Mouse (Mus musculus): Measurements from ENCODE around the gene Rtn4ip1. TPM values are rescaled to one million over a fixed set of nuclear protein-coding genes. Genes with fewer than 3 reads are reported as not detected.

Rtn4ip1 gene
- polyA plus RNA-seq, 1 experiment: 7.9 TPM

DNA sequence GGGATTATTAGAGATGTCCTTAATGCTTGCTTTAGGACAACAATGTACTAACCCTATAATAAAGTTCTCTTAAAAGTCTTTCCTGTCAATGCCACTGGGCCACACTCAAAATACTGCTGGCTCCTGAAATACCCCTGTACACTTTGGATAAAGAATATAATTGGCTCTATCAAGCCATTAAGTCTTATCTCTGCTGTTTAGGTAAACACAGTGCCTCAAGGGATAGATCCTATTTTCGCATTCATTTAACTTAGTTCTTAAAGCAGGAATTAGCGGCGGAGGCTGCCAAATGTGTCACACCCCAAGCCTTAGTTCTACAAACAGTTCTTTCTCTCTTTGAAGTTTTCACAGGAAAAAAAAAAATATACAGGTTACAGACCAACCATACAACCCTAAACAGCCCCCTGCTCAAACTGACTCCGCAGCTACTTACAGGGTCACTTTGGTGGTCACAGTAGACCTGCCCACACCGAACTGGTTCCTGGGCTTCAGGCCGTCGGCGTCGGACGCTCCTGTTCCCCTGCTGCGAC lies 101.5 kb downstream of the Rtn4ip1 start:
- Histone ChIP-seq H3K79me3 (ENCODE audit: low read depth) (peaks cover 32% of the 10 kb centered on the region), H3K27me3 (ENCODE audit: control insufficient read depth, insufficient read depth, insufficient read length) (no peaks in the 10 kb centered on the region), H3K4me3 (ENCODE audit: insufficient read depth, poor library complexity, severe bottlenecking) (peak overlapping the region; percentile 68), H3ac (ENCODE audit: control insufficient read depth, insufficient read length, low read depth) (peak overlapping the region; percentile 92), H3K79me2 (ENCODE audit: control insufficient read depth, insufficient read depth) (peaks cover 56% of the 10 kb centered on the region), H3K36me3 (ENCODE audit: control insufficient read depth, insufficient read depth) (peaks cover under 1% of the 10 kb centered on the region)
- TF ChIP-seq MYOD1 (IDR thresholded peaks at IDR 0.05; ENCODE audit: control insufficient read depth, insufficient read length, low read depth) (no peak), CTCF (IDR thresholded peaks at IDR 0.05; ENCODE audit: control insufficient read depth, insufficient read depth, insufficient read length) (no peak)

DNA sequence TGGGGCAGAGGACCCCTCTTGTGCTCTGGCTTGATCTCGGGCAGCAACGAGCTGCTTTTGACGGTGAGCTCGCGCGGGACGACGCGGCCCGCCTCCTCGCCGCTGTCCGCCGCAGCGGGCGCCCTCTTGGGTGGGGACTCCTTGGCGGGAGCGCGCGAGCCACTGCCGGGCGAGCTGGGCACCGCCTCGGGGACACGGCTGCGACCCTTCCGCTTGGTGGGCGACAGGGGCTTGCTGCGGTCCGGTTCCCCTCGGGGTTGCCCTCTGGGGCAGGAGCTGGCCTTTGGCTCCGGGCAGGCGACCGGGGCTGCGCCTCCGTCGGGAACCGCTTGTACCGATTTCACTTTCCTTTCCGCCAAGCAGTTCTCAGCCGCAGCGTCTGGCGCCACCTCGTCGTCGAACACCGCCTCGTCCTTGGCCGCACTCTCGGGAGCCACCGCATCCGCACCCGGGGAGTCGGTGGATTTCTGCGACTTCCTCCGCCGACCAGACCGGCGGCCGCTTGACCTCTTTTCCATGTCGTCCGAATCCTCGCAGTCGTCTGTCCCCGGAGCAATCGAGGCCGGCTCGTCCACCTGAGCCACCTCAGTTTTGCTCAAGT lies 102.0 kb downstream of the Rtn4ip1 start:
- H3K27me3 ChIP-seq (ENCODE audit: control insufficient read depth, insufficient read depth, insufficient read length): no peaks in the 10 kb centered on the region
- H3K79me3 ChIP-seq (ENCODE audit: low read depth): peaks cover 32% of the 10 kb centered on the region
- TF ChIP-seq CTCF (IDR thresholded peaks at IDR 0.05; ENCODE audit: control insufficient read depth, insufficient read depth, insufficient read length) (peak; percentile 48), USF1 (IDR thresholded peaks at IDR 0.05; ENCODE audit: low read depth) (no peak)
- H3ac ChIP-seq (ENCODE audit: control insufficient read depth, insufficient read length, low read depth): peak overlapping the region; percentile 92
- peaks cover 53% of the 10 kb centered on the region for H3K79me2 ChIP-seq (ENCODE audit: control insufficient read depth, insufficient read depth)
- H3K36me3 ChIP-seq (ENCODE audit: control insufficient read depth, insufficient read depth): no peaks in the 10 kb centered on the region
- H3K4me3 ChIP-seq (ENCODE audit: insufficient read depth, poor library complexity, severe bottlenecking): peak overlapping the region; percentile 68

DNA sequence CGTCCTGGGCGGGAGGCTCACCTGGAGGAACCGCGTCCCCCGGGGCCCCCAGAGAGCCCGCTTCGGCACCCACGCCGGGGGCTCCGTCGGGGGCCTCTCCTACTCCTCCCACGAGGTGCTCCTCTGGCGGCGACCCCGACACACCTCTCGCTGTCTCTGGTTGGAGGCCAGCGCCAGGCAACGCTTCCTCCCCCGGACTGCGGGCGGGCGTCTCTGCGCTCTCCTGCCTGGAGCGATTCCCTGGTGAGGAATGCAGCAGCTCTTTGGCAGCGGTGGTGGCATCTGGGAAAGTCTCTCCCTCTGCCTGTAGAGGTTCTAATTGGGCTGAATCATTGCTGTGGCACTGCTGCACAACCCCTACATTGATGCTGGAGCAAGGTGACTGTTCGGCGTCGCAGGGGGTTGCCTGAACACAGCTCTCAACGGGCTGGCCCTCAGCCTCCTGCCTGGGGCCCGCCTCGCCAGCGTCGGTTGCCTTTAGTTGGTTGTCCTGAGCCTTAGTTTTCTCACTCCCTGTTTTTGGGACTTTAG lies 102.7 kb downstream of the Rtn4ip1 start:
- Histone ChIP-seq H3K36me3 (ENCODE audit: control insufficient read depth, insufficient read depth) (no peaks in the 10 kb centered on the region), H3K79me3 (ENCODE audit: low read depth) (peaks cover 28% of the 10 kb centered on the region), H3ac (ENCODE audit: control insufficient read depth, insufficient read length, low read depth) (peak overlapping the region; percentile 92), H3K79me2 (ENCODE audit: control insufficient read depth, insufficient read depth) (peaks cover 48% of the 10 kb centered on the region), H3K27me3 (ENCODE audit: control insufficient read depth, insufficient read depth, insufficient read length) (no peaks in the 10 kb centered on the region), H3K4me3 (ENCODE audit: insufficient read depth, poor library complexity, severe bottlenecking) (peak overlapping the region; percentile 68)
- TF ChIP-seq MYOD1 (IDR thresholded peaks at IDR 0.05; ENCODE audit: control insufficient read depth, insufficient read length, low read depth) (no peak), MAX (IDR thresholded peaks at IDR 0.05) (no peak), CTCF (IDR thresholded peaks at IDR 0.05; ENCODE audit: control insufficient read depth, insufficient read depth, insufficient read length) (no peak), USF1 (IDR thresholded peaks at IDR 0.05; ENCODE audit: low read depth) (no peak), FOSL1 (IDR thresholded peaks at IDR 0.05; ENCODE audit: insufficient read depth, low read length, poor library complexity, severe bottlenecking) (no peak), CEBPB (IDR thresholded peaks at IDR 0.05; ENCODE audit: low read depth) (no peak), MYOG (IDR thresholded peaks at IDR 0.05; ENCODE audit: control insufficient read depth, extremely low read depth, insufficient read length) (no peak)

DNA sequence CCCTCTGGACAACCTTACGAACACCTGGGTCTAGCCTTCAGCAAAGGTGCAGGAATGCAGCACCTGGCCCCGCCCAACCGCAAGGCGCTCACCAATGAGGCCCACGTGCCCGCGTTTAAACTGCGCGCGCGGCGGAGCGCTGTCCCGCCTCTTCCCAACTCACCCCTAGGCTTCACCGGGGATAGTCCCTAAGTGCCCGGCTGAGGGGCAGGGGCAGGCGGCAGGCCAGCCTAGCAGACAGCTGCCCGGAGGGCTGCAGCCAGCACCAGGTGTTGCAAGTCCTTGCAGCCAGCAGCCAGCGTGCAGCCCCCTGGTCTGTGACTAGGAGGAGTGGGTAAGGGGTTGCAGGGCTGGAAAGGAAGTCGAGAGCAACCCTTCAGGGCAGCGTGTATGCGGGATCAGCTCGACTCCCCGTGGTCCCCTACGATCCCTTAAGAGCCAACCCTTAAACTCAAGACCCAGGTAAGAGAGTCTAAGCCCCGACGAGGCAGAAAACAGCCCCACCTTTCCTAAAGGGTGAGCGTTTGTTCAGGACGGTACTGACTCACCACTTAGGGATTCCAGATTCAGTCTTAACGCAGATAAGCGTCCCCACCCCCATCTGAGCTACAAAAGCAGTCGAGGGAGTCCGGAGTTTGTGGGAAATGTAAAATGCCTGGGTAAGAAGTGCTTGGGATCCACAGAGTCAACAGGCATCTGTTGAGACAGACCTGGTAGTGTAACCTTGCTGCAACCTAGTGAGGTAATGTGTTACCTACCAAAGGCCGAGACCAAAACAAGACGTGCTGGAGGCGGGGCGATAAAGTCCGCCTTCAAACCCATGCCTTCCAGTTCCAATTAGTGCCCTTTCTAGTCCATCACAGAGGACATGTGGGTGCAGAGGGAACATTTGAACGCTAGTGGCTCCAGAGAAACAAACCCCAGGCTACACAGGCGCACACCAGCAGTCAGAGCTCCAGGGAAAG lies 104.4 kb downstream of the Rtn4ip1 start:
- TF ChIP-seq MYOG (IDR thresholded peaks at IDR 0.05; ENCODE audit: control insufficient read depth, extremely low read depth, insufficient read length) (no peak), MAX (IDR thresholded peaks at IDR 0.05) (no peak), USF1 (IDR thresholded peaks at IDR 0.05; ENCODE audit: low read depth) (no peak), FOSL1 (IDR thresholded peaks at IDR 0.05; ENCODE audit: insufficient read depth, low read length, poor library complexity, severe bottlenecking) (no peak), CTCF (IDR thresholded peaks at IDR 0.05; ENCODE audit: control insufficient read depth, insufficient read depth, insufficient read length) (no peak), CEBPB (IDR thresholded peaks at IDR 0.05; ENCODE audit: low read depth) (no peak)
- no peaks in the 10 kb centered on the region for H3K27me3 ChIP-seq (ENCODE audit: control insufficient read depth, insufficient read depth, insufficient read length)
- peaks cover 17% of the 10 kb centered on the region for H3K79me3 ChIP-seq (ENCODE audit: low read depth)
- peak overlapping the region; percentile 42 for H3ac ChIP-seq (ENCODE audit: control insufficient read depth, insufficient read length, low read depth)
- peaks cover 31% of the 10 kb centered on the region for H3K79me2 ChIP-seq (ENCODE audit: control insufficient read depth, insufficient read depth)
- no peak overlapping the region for H3K4me3 ChIP-seq (ENCODE audit: insufficient read depth, poor library complexity, severe bottlenecking)
- no peaks in the 10 kb centered on the region for H3K36me3 ChIP-seq (ENCODE audit: control insufficient read depth, insufficient read depth)

Other genes with a start within 250 kb of the Rtn4ip1 start
- gene Qrsl1, start 62 bp upstream of the Rtn4ip1 start, polyA plus RNA-seq (2012; fragmentation: generic; extraction: Trizol): 11.2 TPM
- gene Crybg1, start 247.0 kb downstream of the Rtn4ip1 start, polyA plus RNA-seq (2012; fragmentation: generic; extraction: Trizol): 11.1 TPM

Measured in C2C12 (cell line).